19 mouse cellular contexts compared by ENCODE assay signal in genomic region chr4:30675911-30676310, GRCm38 (mm10).
DNase-seq lines count a peak whose midpoint lies in the region; ATAC-seq and TF ChIP-seq lines count a peak whose summit lies in the region.
"Had no signal": no experiment of that assay in that cellular context is flagged by ENCODE, and none has a peak within 500 bp of the region (broad histone marks: within the 10 kb centered on the region; RNA-seq: fewer than 3 reads in every experiment).

No protein-coding gene starts in this region.

- TF ChIP-seq CTCF in brain, embryonic 14.5 days (IDR thresholded peaks at IDR 0.05; ENCODE audit: borderline replicate concordance, extremely low read depth, insufficient read depth, insufficient read length), result no peak

- no peak overlapping the region for H3K4me3 ChIP-seq in forebrain, embryonic 12.5 days (replicated peaks)
- H3K4me3 ChIP-seq in forebrain, embryonic 16.5 days (replicated peaks; ENCODE audit: low read length), result no peak overlapping the region
- no peak overlapping the region for H3K4me3 ChIP-seq in midbrain, embryonic 11.5 days (ENCODE audit: low read depth, low read length)
- no peak overlapping the region for H3K4me3 ChIP-seq in midbrain, embryonic 15.5 days
- H3K4me3 ChIP-seq: embryonic facial prominence, embryonic 12.5 days; heart, adult 2 months; heart, embryonic 15.5 days; hindbrain, embryonic 13.5 days had no signal

- no peak overlapping the region for H3K9ac ChIP-seq in forebrain, embryonic 12.5 days
- no peak overlapping the region for H3K9ac ChIP-seq in forebrain, embryonic 16.5 days (replicated peaks; ENCODE audit: low read depth, low read length)
- H3K9ac ChIP-seq in midbrain, embryonic 11.5 days (ENCODE audit: low read length), result no peak overlapping the region
- H3K9ac ChIP-seq in midbrain, embryonic 15.5 days, result no peak overlapping the region
- H3K9ac ChIP-seq: embryonic facial prominence, embryonic 12.5 days; heart, embryonic 15.5 days; hindbrain, embryonic 13.5 days had no signal

- TF ChIP-seq POLR2A in brain, embryonic 14.5 days (IDR thresholded peaks at IDR 0.05; ENCODE audit: borderline replicate concordance, extremely low read depth, insufficient read depth, insufficient read length, poor library complexity, severe bottlenecking), result no peak

- H3K27ac ChIP-seq in forebrain, embryonic 12.5 days, result no peak overlapping the region
- H3K27ac ChIP-seq in forebrain, embryonic 16.5 days (ENCODE audit: low read length), result no peak overlapping the region
- no peak overlapping the region for H3K27ac ChIP-seq in midbrain, embryonic 11.5 days (ENCODE audit: low read depth, low read length)
- H3K27ac ChIP-seq in midbrain, embryonic 15.5 days, result 0 out of 2 replicates have a peak overlapping the region, but pooled peaks have one; percentile 6
- H3K27ac ChIP-seq: embryonic facial prominence, embryonic 12.5 days; heart, adult 2 months; heart, embryonic 15.5 days; hindbrain, embryonic 13.5 days; hindbrain, postnatal 0 days had no signal

- DNase-seq in brain, embryonic 14.5 days (ENCODE audit: low read depth), result peak; percentile 47
- DNase-seq in midbrain, embryonic 11.5 days (ENCODE audit: low spot score, missing footprints), result peak; percentile 87
- no peak for DNase-seq in layer of hippocampus, postnatal 25 days (ENCODE audit: extremely low spot score in 1 of 2, low spot score in 1 of 2)
- no peak for DNase-seq in kidney, adult 18-20 months
- DNase-seq: adrenal gland, adult 2 months; adrenal gland, postnatal 25 days; cerebellum, adult 2 months; embryo, embryonic 11 days; gastrocnemius, postnatal 14 days; heart, adult 2 months; heart, postnatal 14 days had no signal

- 0 out of 2 replicates have a peak, but pooled peaks have one; percentile 41 for ATAC-seq in forebrain, embryonic 12.5 days (ENCODE audit: low FRiP score)
- ATAC-seq in forebrain, embryonic 16.5 days, result no peak
- ATAC-seq in midbrain, embryonic 11.5 days (ENCODE audit: low FRiP score), result peak; percentile 45; the same call in 1 of the 2 replicates
- ATAC-seq in midbrain, embryonic 15.5 days (replicated peaks), result no peak
- ATAC-seq: hindbrain, postnatal 0 days had no signal

- H3K4me1 ChIP-seq in forebrain, embryonic 12.5 days, result peaks cover 7% of the 10 kb centered on the region
- H3K4me1 ChIP-seq in forebrain, embryonic 16.5 days (replicated peaks; ENCODE audit: control insufficient read depth, insufficient read depth, low read length), result no peaks in the 10 kb centered on the region
- peaks cover 4% of the 10 kb centered on the region; the same call in 1 of the 2 replicates for H3K4me1 ChIP-seq in midbrain, embryonic 11.5 days (ENCODE audit: control insufficient read depth, insufficient read depth, low read length)
- peaks cover 5% of the 10 kb centered on the region; the same call in 1 of the 2 replicates for H3K4me1 ChIP-seq in midbrain, embryonic 15.5 days
- H3K4me1 ChIP-seq: embryonic facial prominence, embryonic 12.5 days; heart, embryonic 15.5 days; hindbrain, embryonic 13.5 days had no signal

- H3K9me3 ChIP-seq in forebrain, embryonic 12.5 days, result no peaks in the 10 kb centered on the region
- no peaks in the 10 kb centered on the region for H3K9me3 ChIP-seq in forebrain, embryonic 16.5 days (ENCODE audit: control insufficient read depth, low read length)
- no peaks in the 10 kb centered on the region; the same call in 1 of the 2 replicates for H3K9me3 ChIP-seq in midbrain, embryonic 11.5 days (ENCODE audit: control insufficient read depth, low read length)
- no peaks in the 10 kb centered on the region for H3K9me3 ChIP-seq in midbrain, embryonic 15.5 days
- H3K9me3 ChIP-seq: embryonic facial prominence, embryonic 12.5 days; heart, embryonic 15.5 days; hindbrain, embryonic 13.5 days had no signal

- no peaks in the 10 kb centered on the region for H3K27me3 ChIP-seq in forebrain, embryonic 12.5 days
- H3K27me3 ChIP-seq in forebrain, embryonic 16.5 days (replicated peaks; ENCODE audit: control insufficient read depth, insufficient read depth, low read length), result no peaks in the 10 kb centered on the region
- H3K27me3 ChIP-seq in midbrain, embryonic 11.5 days (ENCODE audit: control insufficient read depth, insufficient read depth, low read length), result no peaks in the 10 kb centered on the region
- H3K27me3 ChIP-seq in midbrain, embryonic 15.5 days (replicated peaks), result no peaks in the 10 kb centered on the region
- H3K27me3 ChIP-seq: embryonic facial prominence, embryonic 12.5 days; heart, embryonic 15.5 days; hindbrain, embryonic 13.5 days had no signal

- H3K4me2 ChIP-seq in forebrain, embryonic 12.5 days, result no peak overlapping the region
- H3K4me2 ChIP-seq in forebrain, embryonic 16.5 days (ENCODE audit: low read length), result no peak overlapping the region
- H3K4me2 ChIP-seq in midbrain, embryonic 11.5 days, result no peak overlapping the region
- no peak overlapping the region for H3K4me2 ChIP-seq in midbrain, embryonic 15.5 days
- H3K4me2 ChIP-seq: embryonic facial prominence, embryonic 12.5 days; heart, embryonic 11.5 days; heart, embryonic 15.5 days; hindbrain, embryonic 13.5 days had no signal

- no peaks in the 10 kb centered on the region for H3K36me3 ChIP-seq in forebrain, embryonic 12.5 days (replicated peaks)
- H3K36me3 ChIP-seq in forebrain, embryonic 16.5 days (ENCODE audit: control insufficient read depth, insufficient read depth), result no peaks in the 10 kb centered on the region
- no peaks in the 10 kb centered on the region for H3K36me3 ChIP-seq in midbrain, embryonic 11.5 days (ENCODE audit: control insufficient read depth, insufficient read depth, low read length)
- no peaks in the 10 kb centered on the region for H3K36me3 ChIP-seq in midbrain, embryonic 15.5 days (replicated peaks)
- H3K36me3 ChIP-seq: embryonic facial prominence, embryonic 12.5 days; heart, embryonic 15.5 days; hindbrain, embryonic 13.5 days had no signal

- 35% methylated on average over 3 of the region's 3 CpGs for WGBS in forebrain, embryonic 12.5 days
- WGBS in forebrain, embryonic 16.5 days, result 26% methylated on average over 3 of the region's 3 CpGs
- 39% methylated on average over 3 of the region's 3 CpGs for WGBS in midbrain, embryonic 11.5 days
- 26% methylated on average over 3 of the region's 3 CpGs for WGBS in midbrain, embryonic 15.5 days

Comparison
In these comparisons a context has a peak if more than half of its experiments do, and no peak if none do; other contexts are left out.
1. ATAC-seq: peak in forebrain, embryonic 12.5 days (single experiment) and midbrain, embryonic 11.5 days (single experiment); none in forebrain, embryonic 16.5 days (single experiment) and midbrain, embryonic 15.5 days (single experiment).
2. DNase-seq: peak in brain, embryonic 14.5 days (single experiment) and midbrain, embryonic 11.5 days (single experiment); none in layer of hippocampus, postnatal 25 days (0 of 2) and kidney, adult 18-20 months (single experiment).